Mouse (Mus musculus): ENCODE results near the gene Clpb.
A peak's percentile ranks its signal among the peaks of the same experiment; 100 is the strongest.

Clpb gene

GRCm38 (mm10) chr7:101822836-101823757 is 159.7 kb downstream of the Clpb start:
- DNase-seq: peak; percentile 24

GRCm38 (mm10) chr7:101823758-101824630 is 160.6 kb downstream of the Clpb start:
- DNase-seq: no peak

- DNase-seq: no peak
Observed at GRCm38 (mm10) chr7:101830373-101830772, 166.9 kb downstream of the Clpb start.

GRCm38 (mm10) chr7:101831437-101831836 is 168.0 kb downstream of the Clpb start:
- DNase-seq: no peak

- no peak for DNase-seq
Observed at GRCm38 (mm10) chr7:101832372-101832771, 168.9 kb downstream of the Clpb start.

GRCm38 (mm10) chr7:101833352-101833751 is 169.9 kb downstream of the Clpb start:
- no peak for DNase-seq

- DNase-seq: peak; percentile 42
Observed at GRCm38 (mm10) chr7:101833916-101834584, 170.6 kb downstream of the Clpb start.

GRCm38 (mm10) chr7:101834903-101835302 is 171.5 kb downstream of the Clpb start:
- no peak for DNase-seq

GRCm38 (mm10) chr7:101835457-101836109 is 172.2 kb downstream of the Clpb start:
- no peak for DNase-seq

GRCm38 (mm10) chr7:101836271-101837153 is 173.1 kb downstream of the Clpb start:
- peak; percentile 70 for DNase-seq

GRCm38 (mm10) chr7:101837154-101837605 is 173.7 kb downstream of the Clpb start:
- DNase-seq: peak; percentile 45

- DNase-seq: peak; percentile 58
Observed at GRCm38 (mm10) chr7:101837606-101838471, 174.4 kb downstream of the Clpb start, which contains the start of gene Inppl1. Inppl1 (minus strand) TSS chr7:101838229.

- DNase-seq: no peak
Observed at GRCm38 (mm10) chr7:101844186-101844585, 180.8 kb downstream of the Clpb start.
